Mouse (Mus musculus): ENCODE data around the gene Epha5. TPM values are rescaled to one million over a fixed set of nuclear protein-coding genes. Genes with fewer than 3 reads are reported as not detected.

Epha5 gene
- not detected for polyA plus RNA-seq (2014; fragmentation: Illumina TruSeq; extraction: RNeasy Lipid Tissue Mini Kit (QIAGEN cat#74804); ENCODE audit: low read depth, low replicate concordance)

GRCm38 (mm10) chr5:84417062-84417879 lies at the start of gene Epha5:
Gene Epha5, minus strand, starts transcription at chr5:84417382.

